Mouse (Mus musculus): Measurements from ENCODE around the gene Med29.

- TF ChIP-seq ZC3H11A (IDR thresholded peaks at IDR 0.05; ENCODE audit: borderline replicate concordance, low read depth, low read length) (no peak), HCFC1 (IDR thresholded peaks at IDR 0.05; ENCODE audit: borderline replicate concordance, insufficient read depth, low read length) (no peak)
Observed at GRCm38 (mm10) chr7:28401942-28402341, 9.4 kb upstream of the Med29 start.

Data from ES-E14 (cell line).